Mouse (Mus musculus) embryo, embryonic 9.5 days (tissue): ENCODE data around the gene Slc7a5.

ENCODE experiments used
- DNase-seq: peaks from one replicate; pipeline ENCODE4 v3.0.0-alpha.2; 2017; ENCODE audit errors: extremely low spot score

Slc7a5 gene

DNA sequence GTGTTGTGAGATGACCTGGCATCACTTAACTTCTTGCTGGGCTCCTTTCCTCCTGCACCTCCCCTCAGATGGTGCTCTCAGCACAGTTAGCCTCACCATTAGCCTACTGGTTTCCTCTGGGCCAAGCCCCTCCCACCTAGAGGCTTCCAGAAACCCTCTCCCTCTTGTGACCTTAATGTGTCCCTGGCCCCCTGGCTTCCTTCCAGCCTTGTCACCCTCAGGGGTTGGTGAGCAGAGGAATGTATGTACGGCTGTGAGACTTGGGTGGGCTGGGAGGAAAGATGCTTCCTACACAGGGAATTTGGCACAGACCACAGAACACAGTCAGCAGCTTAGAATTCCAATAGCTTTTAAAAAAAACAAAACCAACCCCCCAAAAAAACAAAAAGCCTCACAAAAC is 26.7 kb downstream of the Slc7a5 start:
- no peak for DNase-seq

DNA sequence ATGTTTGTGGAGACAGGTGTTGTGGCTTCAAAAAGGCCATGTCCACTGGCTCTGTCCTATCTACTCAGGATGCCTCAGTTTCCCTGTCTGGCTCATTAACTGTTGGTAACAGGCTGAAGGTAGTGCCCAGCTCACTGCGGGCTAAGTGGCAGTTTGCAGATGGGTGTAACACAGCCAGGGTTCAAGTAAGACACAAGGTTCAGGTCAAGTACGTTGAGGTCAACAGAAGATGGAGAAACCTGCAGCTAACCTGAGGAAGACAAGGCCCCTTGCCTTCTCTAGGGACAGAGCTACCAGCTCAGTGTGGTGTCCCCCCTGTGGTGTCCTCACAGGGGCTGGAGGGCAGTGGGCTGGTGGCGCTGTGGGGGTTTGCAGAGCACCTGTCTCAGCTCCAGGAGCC is 27.8 kb downstream of the Slc7a5 start:
- no peak for DNase-seq

DNA sequence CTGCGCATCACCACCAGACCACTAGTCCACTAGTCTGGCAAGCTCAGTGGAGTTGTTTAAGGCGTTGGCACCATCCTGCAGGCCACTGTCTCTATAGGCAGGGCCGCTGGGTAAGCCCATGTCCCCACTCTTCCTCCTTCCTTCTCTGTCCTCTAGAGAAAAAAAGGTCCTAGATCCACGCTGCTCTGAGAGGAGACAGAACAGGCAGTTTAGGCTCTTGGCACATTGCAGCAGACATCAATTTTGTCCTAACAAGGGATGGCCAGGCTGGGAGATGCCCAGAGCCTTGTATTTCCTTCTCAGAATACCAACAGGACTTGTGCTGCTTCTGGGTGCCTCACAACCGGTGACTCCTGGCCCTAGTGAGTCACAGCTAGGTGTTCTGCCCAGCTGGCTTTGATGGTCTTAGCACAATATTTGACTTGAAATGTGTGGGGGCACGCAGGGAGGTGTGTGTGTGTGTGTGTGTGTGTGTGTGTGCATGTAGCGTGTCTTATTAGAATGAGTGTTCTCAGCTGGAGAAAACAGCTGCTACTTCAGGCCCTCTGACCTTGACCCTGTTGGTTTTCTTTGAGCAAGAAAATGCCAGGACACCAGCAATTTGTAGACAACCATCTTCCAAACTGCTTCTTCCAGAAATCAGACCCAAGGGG is 29.5 kb downstream of the Slc7a5 start:
- no peak for DNase-seq

DNA sequence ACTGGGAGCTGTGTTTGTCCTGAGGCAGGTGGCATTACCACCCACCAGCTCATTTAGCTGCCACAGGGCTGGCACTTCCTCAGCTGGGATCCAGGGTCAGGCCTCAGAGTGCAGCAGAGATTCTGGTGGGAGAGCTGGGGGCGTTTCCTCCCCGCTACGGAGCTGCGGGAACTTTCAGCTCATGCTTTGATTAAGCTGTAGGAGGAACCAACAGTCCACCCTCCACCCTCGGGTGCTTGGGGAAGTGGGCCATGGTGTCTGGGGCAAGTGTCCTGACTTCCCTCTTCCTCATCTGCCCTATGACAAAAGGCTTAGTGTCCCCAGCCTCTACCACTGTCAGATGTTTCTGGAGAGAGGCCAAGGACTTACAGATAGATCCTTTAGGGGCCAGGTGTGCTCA is 30.3 kb downstream of the Slc7a5 start:
- no peak for DNase-seq

DNA sequence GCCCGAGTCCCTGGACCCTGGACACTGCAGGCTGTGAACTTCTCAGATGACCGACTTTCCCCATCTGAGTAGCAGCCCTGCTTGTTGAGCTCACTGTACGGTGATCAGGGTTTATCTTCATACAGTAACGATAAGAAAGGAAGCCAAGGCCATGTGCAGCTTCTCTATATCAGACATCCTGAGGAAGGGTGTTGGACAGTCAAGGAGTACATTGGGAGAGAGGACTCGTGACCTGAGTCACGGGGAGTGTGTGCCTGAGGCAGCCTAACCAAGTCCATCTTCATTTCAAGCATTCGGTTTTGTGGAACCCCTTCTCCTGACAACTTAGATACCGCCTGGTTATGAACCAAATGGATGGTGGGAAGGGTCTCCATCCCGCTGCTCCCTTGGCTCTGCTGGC is 32.0 kb downstream of the Slc7a5 start:
- no peak for DNase-seq

DNA sequence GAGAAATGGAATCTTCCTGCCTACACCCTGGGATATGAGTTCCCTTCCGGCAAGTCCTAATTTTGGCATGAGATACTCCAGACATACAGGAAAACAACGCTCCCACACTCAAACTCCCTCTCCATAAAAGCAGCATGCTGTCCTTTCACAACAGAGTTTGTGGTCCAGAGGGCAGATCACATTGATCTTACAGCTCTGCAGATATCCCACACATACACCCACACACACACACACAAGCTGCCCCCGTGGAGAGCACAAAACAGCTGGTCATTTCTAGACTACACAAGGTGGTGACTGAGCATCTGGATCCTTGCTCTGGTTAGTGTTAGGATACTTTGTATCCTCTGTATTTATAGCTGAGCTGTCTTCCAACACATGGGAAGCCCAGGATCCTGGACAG is 32.4 kb downstream of the Slc7a5 start:
- no peak for DNase-seq

DNA sequence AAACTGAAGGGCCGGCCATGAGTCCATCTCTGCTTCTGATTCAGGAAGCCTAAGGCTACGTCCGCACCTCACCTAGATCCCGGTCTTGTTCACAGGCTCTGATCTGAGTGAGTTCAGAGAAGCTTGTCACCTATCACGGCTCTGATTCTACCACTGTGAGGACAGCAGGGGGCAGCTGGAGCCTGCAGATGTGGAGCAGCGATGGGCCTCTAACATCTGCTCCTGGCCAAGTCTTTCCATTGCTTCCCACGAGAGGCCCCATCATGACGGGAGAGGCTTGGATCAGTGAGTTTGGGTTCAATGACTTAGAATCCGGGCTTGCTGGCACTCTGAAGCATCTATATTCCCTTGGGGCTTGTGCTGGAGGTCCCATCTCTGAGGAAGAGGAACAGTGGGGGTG is 33.5 kb downstream of the Slc7a5 start:
- peak; percentile 38 for DNase-seq

DNA sequence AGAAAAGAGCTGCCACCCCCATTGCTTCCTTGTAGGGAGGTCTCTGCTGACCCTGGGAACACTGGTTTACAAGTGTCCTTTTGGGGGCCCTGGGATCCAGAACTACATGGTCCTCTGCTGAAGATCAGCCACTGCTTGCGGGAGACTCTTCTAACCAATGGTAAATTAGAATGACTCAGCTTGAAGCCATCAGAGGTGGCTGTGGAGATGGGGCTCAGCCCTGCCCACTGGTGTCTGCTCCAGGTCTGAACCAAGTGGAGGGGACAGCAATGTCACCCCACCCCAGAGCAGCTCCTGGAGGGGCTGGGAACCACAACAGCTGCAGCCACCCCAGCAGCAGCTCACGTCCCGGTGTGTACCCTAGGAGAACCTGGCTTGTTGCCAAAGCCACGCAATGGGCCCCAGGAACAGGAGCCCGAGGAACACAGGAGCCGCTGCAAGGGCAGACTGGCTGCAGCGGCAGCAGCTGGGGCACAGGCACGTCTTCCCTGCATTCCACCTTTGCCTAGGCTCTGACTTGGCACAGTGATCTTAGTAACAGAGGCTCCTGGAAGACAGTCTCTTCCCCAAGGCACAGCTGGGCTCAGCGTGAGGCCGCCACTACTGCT is 35.6 kb downstream of the Slc7a5 start:
- DNase-seq = no peak

DNA sequence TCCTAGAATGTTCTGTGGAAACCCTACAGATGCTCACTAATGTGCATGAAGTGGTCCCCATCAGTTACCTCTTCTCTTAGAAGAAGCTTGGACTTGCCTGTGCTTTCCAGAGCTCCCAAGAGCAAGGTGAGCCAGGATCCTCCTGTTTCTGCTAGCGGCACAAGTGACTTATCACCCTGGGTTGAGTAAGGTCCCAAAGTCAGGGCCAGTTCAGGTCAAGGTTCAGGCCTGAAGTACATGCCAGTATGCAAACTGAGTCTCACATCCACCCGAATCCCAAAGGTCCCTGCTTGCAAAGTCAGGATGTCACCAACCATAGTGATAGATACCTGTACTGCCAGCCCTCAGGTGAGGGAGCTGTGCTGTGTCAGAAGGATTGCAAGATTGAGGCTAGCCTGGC is 37.3 kb downstream of the Slc7a5 start:
- no peak for DNase-seq

DNA sequence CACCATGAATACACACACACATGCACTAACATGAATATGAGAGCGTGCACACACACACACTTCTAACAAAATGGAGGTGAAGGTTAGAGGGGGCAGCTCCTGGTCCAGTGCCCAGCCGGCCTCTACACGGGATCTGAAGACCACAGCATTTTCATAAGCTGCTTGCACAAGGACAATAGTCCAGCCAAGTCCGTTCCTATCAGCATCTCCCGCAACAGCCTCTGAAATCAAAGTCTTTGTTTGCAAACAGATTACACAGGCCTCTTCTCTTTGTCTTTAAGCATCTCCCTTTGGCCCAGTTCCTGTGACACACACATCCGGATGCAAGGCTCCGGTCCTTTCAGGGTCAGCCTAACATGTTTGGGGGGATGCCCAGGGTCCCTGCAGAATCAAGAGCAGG is 38.6 kb downstream of the Slc7a5 start:
- DNase-seq = no peak

DNA sequence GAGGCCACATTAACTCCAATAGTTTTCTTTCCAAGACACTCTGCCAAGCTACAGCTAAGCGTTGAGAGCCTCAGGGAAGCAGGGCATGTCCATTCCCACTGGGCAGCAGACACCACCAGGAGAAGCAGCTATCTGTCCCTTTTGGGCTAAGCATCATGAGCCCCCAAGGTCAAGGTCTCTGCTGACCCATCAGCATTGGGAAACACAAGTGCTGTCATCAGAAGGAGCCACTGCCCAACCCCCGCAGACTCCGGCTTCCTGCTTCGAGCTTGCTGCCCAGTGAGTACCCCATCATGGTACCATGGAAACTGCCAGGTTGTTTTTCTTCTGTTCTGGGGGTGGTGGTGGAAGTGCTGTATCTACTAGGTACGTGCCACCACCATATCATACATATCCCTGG is 39.3 kb downstream of the Slc7a5 start:
- DNase-seq = no peak

DNA sequence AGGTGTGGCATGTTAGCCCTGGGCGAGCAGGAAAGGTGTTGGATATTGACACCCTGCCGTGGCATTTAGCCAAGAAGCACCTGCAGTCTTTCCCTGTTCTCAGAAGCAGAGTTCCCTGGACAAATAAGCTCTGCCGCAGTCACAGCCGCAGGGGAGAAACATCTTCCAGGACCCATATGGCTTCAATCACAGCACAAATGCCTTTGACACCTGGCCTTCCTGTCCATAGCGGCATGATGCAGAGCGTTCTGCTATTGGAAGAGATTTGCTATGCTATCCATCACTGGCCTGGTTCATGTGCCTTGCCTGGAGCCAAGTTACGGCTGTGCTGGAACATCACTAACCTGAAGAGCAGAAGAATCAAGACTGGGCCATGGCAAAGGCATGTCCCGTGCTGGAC is 42.1 kb downstream of the Slc7a5 start:
- no peak for DNase-seq

DNA sequence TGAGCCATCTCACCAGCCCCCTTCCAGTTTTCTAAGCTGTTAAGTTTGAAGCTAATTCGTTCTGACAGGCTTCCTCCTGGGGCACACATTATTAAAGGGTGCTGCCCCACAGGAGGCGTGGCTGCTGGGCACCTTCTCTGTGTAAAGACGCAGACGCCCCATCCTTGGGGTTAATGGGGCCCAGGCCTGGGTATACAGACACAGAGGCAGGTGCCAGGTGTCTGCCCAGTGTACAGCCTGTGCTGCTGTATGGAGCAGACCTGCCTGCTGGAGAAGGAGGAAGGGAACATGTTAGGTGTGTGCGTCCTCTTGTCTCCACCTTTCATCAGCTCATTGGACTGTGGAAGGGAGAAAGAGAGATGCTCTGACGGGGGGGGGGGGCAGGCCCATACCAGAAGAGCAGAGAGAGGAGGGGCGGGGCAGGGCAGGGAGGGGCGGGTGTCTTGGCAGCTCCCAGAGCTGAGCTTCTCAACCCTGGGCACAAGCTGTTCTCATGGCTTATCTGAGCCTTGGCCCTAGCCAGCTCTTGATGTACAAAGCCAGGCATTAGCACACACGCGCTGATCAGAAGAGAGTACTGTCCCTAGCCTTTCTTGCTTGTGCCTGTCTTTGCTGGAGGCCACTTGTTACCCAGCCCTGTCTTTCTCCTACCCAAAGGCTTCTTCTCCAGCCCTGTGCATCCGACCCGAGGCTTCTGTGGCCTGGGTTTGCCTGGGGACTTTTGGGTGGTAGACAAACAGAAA is 45.5 kb downstream of the Slc7a5 start:
- DNase-seq = no peak

DNA sequence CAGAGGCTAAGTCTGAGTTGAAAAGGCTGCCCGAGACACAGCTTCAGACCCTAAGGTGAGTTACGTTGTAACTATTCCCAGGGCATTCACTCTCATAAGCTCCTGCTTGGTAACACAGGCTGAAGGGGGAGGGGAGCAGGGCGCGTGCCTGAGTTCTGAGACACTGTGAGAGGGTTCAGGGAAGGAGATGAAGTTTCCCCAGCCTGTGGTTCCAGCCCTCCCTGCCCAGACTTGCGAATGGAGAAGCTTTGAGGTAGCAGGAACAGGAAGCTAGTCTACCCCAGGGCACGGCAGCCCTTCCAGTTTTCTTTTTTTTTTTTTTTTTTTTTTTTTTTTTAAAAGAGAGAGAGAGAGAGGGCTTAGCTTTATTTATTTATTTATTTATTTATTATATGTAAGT is 46.2 kb downstream of the Slc7a5 start:
- DNase-seq = no peak

DNA sequence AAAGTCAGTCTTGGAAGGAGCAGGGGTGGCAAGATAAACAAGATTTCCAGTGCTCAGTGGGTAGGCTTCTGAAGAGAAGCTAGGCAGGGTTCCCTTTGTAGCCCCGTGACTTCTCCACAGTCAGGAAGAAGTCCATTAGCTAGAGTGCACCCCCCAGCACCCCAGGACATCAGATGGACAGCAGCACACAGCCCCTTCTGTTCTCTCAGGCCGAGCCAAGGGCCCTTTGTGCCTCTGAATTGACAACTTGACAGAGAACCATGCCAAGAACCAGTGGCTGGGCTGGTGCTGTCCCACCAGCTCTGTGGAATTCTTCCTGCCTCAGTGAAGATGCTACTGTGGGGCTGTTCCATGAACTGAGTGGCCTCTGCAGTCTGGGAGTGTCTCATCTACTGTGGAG is 49.7 kb downstream of the Slc7a5 start:
- no peak for DNase-seq

DNA sequence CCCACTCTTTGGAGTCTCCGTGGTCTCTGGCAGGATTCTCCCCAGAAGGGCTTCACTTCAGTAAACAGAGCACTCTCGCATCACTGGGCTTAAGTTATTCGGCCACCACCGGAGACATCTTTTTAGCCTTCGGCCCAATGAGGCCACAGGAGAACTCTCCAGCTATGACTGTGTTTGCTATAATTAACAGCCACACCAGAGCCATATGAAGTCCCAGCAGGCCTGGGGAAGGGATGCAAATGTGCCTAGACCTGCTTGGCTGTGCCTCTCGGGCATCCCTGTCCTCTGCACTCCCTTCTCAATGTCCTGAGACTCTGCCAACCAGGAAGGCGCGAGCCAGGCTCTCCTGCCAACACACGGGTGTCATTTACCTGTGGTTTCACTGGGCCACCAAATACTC is 50.2 kb downstream of the Slc7a5 start:
- no peak for DNase-seq

DNA sequence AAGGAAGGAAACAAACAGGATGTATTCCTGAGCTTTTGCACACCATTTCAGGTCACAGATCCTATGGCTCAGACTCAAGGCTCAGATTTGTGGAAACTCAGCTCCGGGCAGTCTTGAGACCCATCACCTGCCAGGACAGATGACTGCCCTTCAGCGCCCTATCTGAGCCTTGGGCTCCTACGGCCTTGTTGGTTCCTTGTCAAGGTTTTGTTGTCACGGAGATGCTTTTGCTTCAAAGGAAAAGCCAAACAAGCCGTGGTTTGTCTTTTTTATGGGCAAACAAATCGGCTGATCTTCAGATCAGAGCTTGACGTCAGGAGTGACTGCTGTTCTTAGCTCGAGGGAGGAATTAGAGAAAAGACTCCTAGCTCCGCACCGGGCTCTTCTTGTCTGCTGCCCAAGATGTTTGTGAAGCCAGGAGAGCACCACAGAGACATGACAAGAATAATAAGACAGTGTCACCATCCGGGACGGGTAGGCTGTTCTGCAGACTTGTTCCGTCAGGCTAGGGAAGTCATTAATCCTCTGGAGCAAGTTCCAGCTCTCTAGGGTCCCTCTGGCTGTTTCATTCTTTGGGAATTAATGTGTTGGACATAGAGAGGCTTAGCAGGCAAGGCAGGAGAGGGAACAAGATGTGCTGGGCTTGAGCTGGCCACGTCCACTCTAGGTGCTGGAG is 51.3 kb downstream of the Slc7a5 start:
- DNase-seq = no peak

DNA sequence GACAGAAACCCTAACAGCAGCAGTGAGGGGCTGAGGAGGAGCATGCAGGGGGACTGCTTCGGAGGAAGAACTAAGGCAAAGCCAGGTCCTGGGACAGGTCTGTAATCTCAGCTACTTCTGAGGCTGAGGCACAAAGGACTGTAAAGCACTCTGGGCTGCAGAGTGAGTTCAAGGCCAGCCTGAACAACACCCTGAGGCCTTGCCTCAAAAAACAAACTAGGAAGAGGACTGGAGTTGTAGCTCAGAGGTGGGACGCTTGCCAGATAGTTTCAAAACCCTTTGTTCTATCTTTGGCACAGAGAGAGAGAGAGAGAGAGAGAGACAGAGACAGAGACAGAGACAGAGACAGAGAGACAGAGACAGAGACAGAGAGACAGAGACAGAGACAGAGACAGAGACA is 53.9 kb downstream of the Slc7a5 start:
- no peak for DNase-seq

DNA sequence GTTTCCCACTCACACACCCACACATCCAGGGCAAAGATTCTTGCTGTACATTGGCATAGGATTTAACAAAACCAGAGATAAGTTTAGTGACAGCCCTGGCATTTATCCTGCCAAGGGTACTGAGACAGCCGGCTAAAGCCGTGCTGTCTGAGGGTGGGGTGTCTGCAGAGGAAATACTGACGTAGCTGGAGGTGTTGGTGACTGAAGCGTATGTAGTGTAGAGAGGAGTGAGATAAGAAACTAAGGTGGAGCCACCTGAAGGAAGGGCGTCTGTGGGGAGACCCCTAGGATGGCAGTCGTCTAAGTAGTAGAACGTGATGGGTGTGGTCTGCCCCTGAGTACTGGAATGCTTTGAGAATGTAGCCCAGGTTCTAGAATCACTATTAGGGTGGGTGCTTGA is 55.0 kb downstream of the Slc7a5 start:
- DNase-seq = no peak

DNA sequence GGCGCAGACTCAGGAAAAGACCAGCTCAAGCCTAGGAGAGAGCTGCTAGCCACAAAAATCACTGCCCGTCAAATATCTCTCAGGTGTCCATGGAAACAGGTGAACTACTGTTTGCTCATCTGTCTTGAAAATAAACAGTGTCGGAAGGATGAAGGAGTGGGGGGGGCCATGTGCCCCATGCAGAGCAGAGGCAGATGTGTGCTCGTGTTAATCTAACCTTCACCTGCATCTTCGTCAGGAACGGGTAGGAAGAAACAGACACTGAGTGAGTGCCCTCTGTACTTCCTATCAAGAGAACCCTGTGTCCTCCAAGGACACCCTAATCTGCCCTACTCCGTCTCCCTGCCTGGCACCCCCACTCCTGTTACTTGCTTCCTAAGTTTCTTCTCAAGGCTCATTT is 55.8 kb downstream of the Slc7a5 start:
- no peak for DNase-seq

DNA sequence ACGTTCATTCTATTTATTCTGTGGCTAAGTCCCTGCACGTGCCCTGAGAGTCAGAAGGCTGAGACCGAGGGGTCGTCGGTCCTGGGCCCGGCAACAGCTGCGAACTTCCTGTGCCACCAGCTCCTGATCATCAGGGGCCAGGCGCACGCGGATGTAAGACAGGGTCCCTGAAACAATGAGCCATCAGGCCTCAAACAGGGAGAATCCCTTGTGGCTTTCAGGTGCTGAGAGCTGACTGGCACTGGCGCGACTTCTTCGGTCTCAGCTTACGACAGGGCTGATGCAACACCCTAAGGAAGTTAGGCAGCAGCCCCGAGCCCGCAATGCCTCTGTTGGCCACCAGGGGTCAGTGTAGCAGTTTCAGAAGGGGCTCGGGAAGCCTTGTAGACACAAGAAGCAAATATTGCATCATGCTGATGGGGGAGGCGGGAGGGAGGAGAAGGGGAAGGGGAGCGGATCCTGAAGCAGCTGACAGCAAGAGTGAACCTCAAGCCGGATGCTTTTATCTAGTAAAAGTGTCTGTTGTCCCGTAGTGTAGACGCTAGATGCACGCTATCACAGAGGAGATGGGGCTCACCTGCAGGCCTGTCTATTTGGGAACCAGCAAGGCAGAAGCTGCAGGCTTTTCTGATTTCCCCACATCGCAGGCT is 56.5 kb downstream of the Slc7a5 start:
- DNase-seq = peak; percentile 99

DNA sequence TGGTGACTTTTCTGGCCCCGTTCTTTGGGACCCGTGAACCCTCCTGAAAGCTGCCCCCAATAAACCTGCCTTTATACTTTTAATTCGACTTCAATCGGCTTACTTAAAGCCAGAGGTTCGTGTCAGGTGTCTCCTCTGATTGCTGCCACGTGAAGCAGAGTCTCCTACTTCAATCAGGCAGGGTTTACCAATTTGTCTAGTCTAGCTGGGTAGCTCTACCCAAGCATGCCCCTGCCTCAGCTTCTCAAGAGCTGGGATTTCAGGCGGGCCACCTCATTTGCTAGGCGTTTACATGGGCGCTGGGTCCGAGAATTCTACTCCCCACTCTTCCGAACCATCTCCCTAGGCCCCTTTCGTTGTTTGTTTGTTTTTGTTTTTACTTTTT is 57.1 kb downstream of the Slc7a5 start:
- DNase-seq = no peak
